Mouse (Mus musculus) forebrain, embryonic 13.5 days (tissue): ENCODE measurements around the gene Sgms2. TPM values are rescaled to one million over a fixed set of nuclear protein-coding genes. Genes with fewer than 3 reads are reported as not detected.

Experiments used
- ATAC-seq: fragments of 200-750 bp; cut with Nextera tagmentation; 2 replicates; pipeline ENCODE4 v1.8.0; 2017
- H3K27ac ChIP-seq: fragments of 300-500 bp; sonication (generic); 2 replicates; pipeline ENCODE4 v1.5.1; 2015; ENCODE audit warnings: inconsistent platforms, mild to moderate bottlenecking, moderate library complexity
- H3K27me3 ChIP-seq: fragments of 300-500 bp; sonication (generic); 2 replicates; pipeline ENCODE4 v1.6.1; 2015; ENCODE audit warnings: mild to moderate bottlenecking, inconsistent platforms
- H3K36me3 ChIP-seq: fragments of 300-500 bp; sonication (generic); 2 replicates; pipeline ENCODE4 v1.6.1; 2015; ENCODE audit warnings: mild to moderate bottlenecking, inconsistent platforms; ENCODE audit not compliant: poor library complexity, severe bottlenecking
- H3K4me1 ChIP-seq: fragments of 300-500 bp; sonication (generic); 2 replicates; pipeline ENCODE4 v1.6.1; 2015; ENCODE audit warnings: inconsistent platforms
- H3K4me2 ChIP-seq: fragments of 300-500 bp; sonication (generic); 2 replicates; pipeline ENCODE4 v1.6.1; 2015; ENCODE audit warnings: inconsistent platforms, mild to moderate bottlenecking, moderate library complexity
- H3K4me3 ChIP-seq: fragments of 300-500 bp; sonication (generic); 2 replicates; pipeline ENCODE4 v1.5.1; 2015; ENCODE audit warnings: mild to moderate bottlenecking, inconsistent platforms
- H3K9ac ChIP-seq: fragments of 300-500 bp; sonication (generic); 2 replicates; pipeline ENCODE4 v1.6.1; 2015; ENCODE audit warnings: mild to moderate bottlenecking, inconsistent platforms
- H3K9me3 ChIP-seq: fragments of 300-500 bp; sonication (generic); replicated peaks from 2 replicates; pipeline ENCODE4 v1.6.1; 2016; ENCODE audit warnings: inconsistent platforms
- WGBS: fragments of 180-500 bp; shearing (Covaris S2); methylation state at CpG from one replicate; pipeline ENCODE4 v1.1.7; 2015; 5-methylcytosine and 5-hydroxymethylcytosine counted together
- polyA plus RNA-seq: library from polyadenylated mRNA; unstranded; fragments of >200 nt; fragmentation: Nextera tagmentation; extraction: Ambion mirVana; gene quantifications from 2 replicates; pipeline ENCODE4 v1.2.1, GENCODE M21; 2015

Gene Sgms2
- 0.53 and 0.68 TPM in 2 replicates for polyA plus RNA-seq

GRCm38 (mm10) chr3:131491361-131491925 lies at the start of gene Sgms2:
Gene Sgms2 (minus strand): TSS chr3:131491411.
- 89% methylated on average over 2 of the region's 2 CpGs for WGBS
- ATAC-seq = no peak
- peaks cover 10% of the 10 kb centered on the region for H3K4me1 ChIP-seq

DNA sequence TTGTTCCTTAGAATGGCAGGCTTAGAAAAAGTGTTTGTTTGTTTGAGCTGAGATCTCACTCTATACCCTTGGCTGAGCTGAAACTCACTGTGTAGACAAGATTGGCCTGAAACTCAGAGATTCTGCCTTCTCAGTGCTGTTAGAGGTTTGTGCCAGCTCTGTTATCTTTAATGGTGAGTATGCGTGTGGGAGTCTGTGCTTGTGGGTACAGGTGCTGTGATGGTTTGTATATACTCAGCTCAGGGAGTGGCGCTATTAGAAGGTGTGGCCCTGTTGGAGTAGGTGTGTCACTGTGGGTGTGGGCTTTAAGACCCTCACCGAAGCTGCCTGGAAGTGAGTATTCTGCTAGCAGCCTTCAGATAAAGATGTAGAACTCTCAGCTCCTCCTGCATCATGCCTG lies 34.0 kb upstream of the Sgms2 start:
- H3K27me3 ChIP-seq = no peaks in the 10 kb centered on the region
- no peaks in the 10 kb centered on the region for H3K9me3 ChIP-seq
- H3K4me2 ChIP-seq = no peak overlapping the region
- H3K36me3 ChIP-seq = no peaks in the 10 kb centered on the region
- H3K9ac ChIP-seq = no peak overlapping the region
- no peak for ATAC-seq
- no peaks in the 10 kb centered on the region for H3K4me1 ChIP-seq
- no peak overlapping the region for H3K4me3 ChIP-seq
- no peak overlapping the region for H3K27ac ChIP-seq
- 85% methylated on average over 3 of the region's 3 CpGs for WGBS

More at GRCm38 (mm10) chr3:131491361-131491925, at the start of gene Sgms2:
- Histone ChIP-seq H3K27ac (no peak within 1 kb of the TSS), H3K9ac (peak within 1 kb of the TSS; percentile 67), H3K27me3 (peaks cover 53% of the 10 kb centered on the region), H3K4me3 (peak within 1 kb of the TSS; percentile 76), H3K4me2 (peak within 1 kb of the TSS; percentile 98), H3K9me3 (no peaks in the 10 kb centered on the region), H3K36me3 (no peaks in the 10 kb centered on the region)

DNA sequence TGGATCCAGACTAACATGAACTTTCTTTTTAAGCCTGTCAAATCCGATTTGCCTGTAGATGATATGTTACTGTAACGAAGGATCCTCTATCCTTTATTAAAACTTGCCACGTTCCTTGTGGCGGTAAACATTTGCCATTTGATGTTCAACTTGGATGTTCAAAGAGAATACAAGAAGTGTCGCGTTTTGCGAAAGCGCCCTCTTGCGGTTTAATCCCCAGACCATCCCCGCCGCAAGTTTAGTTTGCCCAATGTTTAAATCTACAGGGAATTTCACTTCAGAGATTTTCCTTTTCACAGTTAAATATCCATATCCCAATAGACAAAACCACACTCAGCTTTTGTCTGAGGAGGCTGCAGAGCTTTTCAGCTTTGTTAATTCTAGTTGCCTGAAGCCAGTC lies 33.6 kb upstream of the Sgms2 start:
- WGBS = 17% methylated on average over 11 of the region's 11 CpGs

DNA sequence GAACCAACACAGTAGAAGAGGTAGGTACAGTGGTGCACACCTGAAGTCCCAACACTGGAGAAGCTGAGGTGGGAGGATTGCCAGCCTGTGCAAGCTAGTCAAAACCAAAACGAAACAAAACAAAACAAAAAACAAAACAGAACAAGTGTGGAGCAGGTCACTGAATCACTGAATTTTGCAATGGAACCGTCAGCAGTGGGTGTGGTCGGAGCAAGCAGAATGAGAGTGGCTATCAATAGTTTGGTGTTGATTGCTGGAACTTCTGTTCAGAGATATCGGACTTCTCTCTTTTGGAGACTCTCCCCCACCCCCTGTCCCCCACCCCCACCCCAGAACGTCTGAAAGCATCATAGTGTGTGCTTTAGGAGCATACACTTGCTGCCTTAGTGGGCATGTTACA lies 33.0 kb upstream of the Sgms2 start:
- no peak for ATAC-seq
- Histone ChIP-seq H3K9ac (no peak overlapping the region), H3K4me3 (no peak overlapping the region), H3K4me1 (no peaks in the 10 kb centered on the region), H3K27me3 (no peaks in the 10 kb centered on the region), H3K36me3 (no peaks in the 10 kb centered on the region), H3K4me2 (no peak overlapping the region), H3K27ac (no peak overlapping the region), H3K9me3 (no peaks in the 10 kb centered on the region)
- WGBS = 80% methylated on average over 5 of the region's 5 CpGs

More for the DNA sequence above, 33.6 kb upstream of the Sgms2 start:
- H3K9me3 ChIP-seq = no peaks in the 10 kb centered on the region
- H3K9ac ChIP-seq = no peak overlapping the region
- H3K27me3 ChIP-seq = no peaks in the 10 kb centered on the region
- no peaks in the 10 kb centered on the region for H3K36me3 ChIP-seq
- no peak overlapping the region for H3K4me2 ChIP-seq
- no peaks in the 10 kb centered on the region for H3K4me1 ChIP-seq
- no peak overlapping the region for H3K4me3 ChIP-seq
- ATAC-seq = no peak
- no peak overlapping the region for H3K27ac ChIP-seq

- Histone ChIP-seq H3K36me3 (no peaks in the 10 kb centered on the region), H3K4me1 (no peaks in the 10 kb centered on the region), H3K27me3 (no peaks in the 10 kb centered on the region), H3K9me3 (no peaks in the 10 kb centered on the region), H3K4me2 (no peak overlapping the region), H3K4me3 (no peak overlapping the region), H3K27ac (no peak overlapping the region), H3K9ac (no peak overlapping the region)
- ATAC-seq = no peak
- 76% methylated on average over 9 of the region's 9 CpGs for WGBS
These were observed 32.5 kb upstream of the Sgms2 start for GRCm38 (mm10) chr3:131523749-131524148.

DNA sequence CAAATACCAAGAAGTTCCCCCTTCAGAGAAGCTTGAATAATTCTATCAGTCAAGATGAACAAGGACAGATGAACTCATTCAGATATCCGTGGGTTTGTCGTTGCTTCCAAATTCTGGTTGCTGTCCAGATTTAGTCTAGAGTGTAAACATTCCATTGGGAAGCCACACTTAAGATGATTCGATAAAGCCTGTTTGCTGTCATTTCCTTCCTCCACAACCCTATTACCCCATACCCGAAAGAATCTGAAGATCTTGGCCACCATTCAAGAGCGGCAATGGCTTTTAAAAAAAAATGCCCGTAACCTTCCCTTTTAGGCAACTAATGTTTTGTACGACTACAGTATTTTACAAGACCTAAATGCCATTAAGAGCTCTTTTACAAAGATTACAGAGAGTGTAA lies 31.0 kb upstream of the Sgms2 start:
- Histone ChIP-seq H3K4me3 (no peak overlapping the region), H3K36me3 (no peaks in the 10 kb centered on the region), H3K27me3 (no peaks in the 10 kb centered on the region), H3K9me3 (no peaks in the 10 kb centered on the region), H3K4me1 (no peaks in the 10 kb centered on the region), H3K4me2 (no peak overlapping the region), H3K9ac (no peak overlapping the region), H3K27ac (no peak overlapping the region)
- no peak for ATAC-seq
- WGBS = 88% methylated on average over 7 of the region's 7 CpGs

DNA sequence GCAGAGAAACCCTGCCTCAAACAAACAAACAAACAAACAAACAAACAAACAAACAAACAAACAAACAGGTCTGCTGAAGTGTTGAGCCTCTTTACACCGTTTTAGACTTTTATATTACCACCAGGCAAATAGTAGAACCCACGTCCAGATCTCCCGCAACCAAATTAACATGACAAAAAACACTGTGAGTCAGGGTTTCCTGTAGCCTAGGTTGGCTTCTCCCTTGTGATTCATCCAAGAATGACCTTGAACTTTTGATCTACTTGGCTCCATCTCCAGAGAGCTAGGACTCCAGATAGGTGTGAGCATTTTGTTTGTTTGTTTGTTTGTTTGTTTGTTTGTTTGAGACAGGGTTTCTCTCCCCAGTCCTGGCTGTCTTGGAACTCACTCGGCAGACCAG lies 30.0 kb upstream of the Sgms2 start:
- no peaks in the 10 kb centered on the region for H3K36me3 ChIP-seq
- H3K9me3 ChIP-seq = no peaks in the 10 kb centered on the region
- no peaks in the 10 kb centered on the region for H3K4me1 ChIP-seq
- WGBS = 58% methylated on average over 4 of the region's 4 CpGs
- no peak overlapping the region for H3K9ac ChIP-seq
- H3K27me3 ChIP-seq = no peaks in the 10 kb centered on the region
- ATAC-seq = no peak
- no peak overlapping the region for H3K27ac ChIP-seq
- no peak overlapping the region for H3K4me3 ChIP-seq
- no peak overlapping the region for H3K4me2 ChIP-seq

- no peak for ATAC-seq
- no peak overlapping the region for H3K9ac ChIP-seq
- H3K27ac ChIP-seq = no peak overlapping the region
- H3K4me3 ChIP-seq = no peak overlapping the region
- H3K4me1 ChIP-seq = no peaks in the 10 kb centered on the region
- no peaks in the 10 kb centered on the region for H3K27me3 ChIP-seq
- 59% methylated on average over 6 of the region's 6 CpGs for WGBS
- no peaks in the 10 kb centered on the region for H3K9me3 ChIP-seq
- no peak overlapping the region for H3K4me2 ChIP-seq
- H3K36me3 ChIP-seq = no peaks in the 10 kb centered on the region
These were observed 26.5 kb upstream of the Sgms2 start for GRCm38 (mm10) chr3:131517756-131518155.

GRCm38 (mm10) chr3:131516332-131516999 lies 25.3 kb upstream of the Sgms2 start:
- no peaks in the 10 kb centered on the region for H3K4me1 ChIP-seq
- no peaks in the 10 kb centered on the region for H3K36me3 ChIP-seq
- no peak overlapping the region for H3K27ac ChIP-seq
- H3K4me2 ChIP-seq = no peak overlapping the region
- ATAC-seq = no peak
- H3K9ac ChIP-seq = no peak overlapping the region
- no peak overlapping the region for H3K4me3 ChIP-seq
- H3K9me3 ChIP-seq = no peaks in the 10 kb centered on the region
- H3K27me3 ChIP-seq = no peaks in the 10 kb centered on the region
- 87% methylated on average over 7 of the region's 7 CpGs for WGBS

GRCm38 (mm10) chr3:131511616-131512015 lies 20.4 kb upstream of the Sgms2 start:
- Histone ChIP-seq H3K27me3 (no peaks in the 10 kb centered on the region), H3K4me1 (no peaks in the 10 kb centered on the region), H3K4me3 (no peak overlapping the region), H3K4me2 (no peak overlapping the region), H3K9ac (no peak overlapping the region), H3K36me3 (no peaks in the 10 kb centered on the region), H3K9me3 (no peaks in the 10 kb centered on the region), H3K27ac (no peak overlapping the region)
- WGBS = 74% methylated on average over 8 of the region's 8 CpGs
- no peak for ATAC-seq

DNA sequence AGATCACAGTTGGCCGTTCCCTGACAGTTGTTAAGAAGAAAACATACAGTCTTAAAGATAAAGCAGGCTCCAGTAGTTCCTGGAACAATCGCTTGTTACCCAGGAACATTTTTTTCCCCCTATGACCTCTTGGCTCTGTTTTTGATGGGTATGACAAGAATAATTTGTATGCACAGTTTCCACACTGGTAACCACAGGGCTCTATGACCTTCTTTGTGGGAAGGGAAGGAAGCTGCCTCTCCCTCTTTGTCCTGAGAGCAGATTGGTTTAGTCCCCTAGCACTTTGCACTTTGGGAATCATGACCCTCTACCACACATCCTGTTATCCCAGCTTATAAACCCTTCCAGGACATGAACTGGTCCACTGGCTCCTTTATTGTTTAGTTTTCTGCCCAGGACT lies 16.8 kb upstream of the Sgms2 start:
- Histone ChIP-seq H3K9ac (no peak overlapping the region), H3K4me2 (no peak overlapping the region), H3K4me1 (no peaks in the 10 kb centered on the region), H3K27me3 (no peaks in the 10 kb centered on the region), H3K4me3 (no peak overlapping the region), H3K9me3 (no peaks in the 10 kb centered on the region), H3K27ac (no peak overlapping the region), H3K36me3 (no peaks in the 10 kb centered on the region)
- WGBS = 77% methylated on average over 2 of the region's 2 CpGs
- ATAC-seq = no peak

- H3K9me3 ChIP-seq = no peaks in the 10 kb centered on the region
- no peak overlapping the region for H3K4me2 ChIP-seq
- no peaks in the 10 kb centered on the region for H3K27me3 ChIP-seq
- no peaks in the 10 kb centered on the region for H3K36me3 ChIP-seq
- no peaks in the 10 kb centered on the region for H3K4me1 ChIP-seq
- no peak overlapping the region for H3K9ac ChIP-seq
- ATAC-seq = no peak
- no peak overlapping the region for H3K4me3 ChIP-seq
- 91% methylated on average over 14 of the region's 14 CpGs for WGBS
- no peak overlapping the region for H3K27ac ChIP-seq
These were observed 13.5 kb upstream of the Sgms2 start for GRCm38 (mm10) chr3:131504595-131505223.
